Mouse (Mus musculus): ENCODE data around the gene Gm10282. TPM values are rescaled to one million over a fixed set of nuclear protein-coding genes. Genes with fewer than 3 reads are reported as not detected.

The Gm10282 gene
- polyA plus RNA-seq (2016; fragmentation: Nextera tagmentation; extraction: Ambion mirVana), result 38.0 and 38.7 TPM in 2 replicates

GRCm38 (mm10) chr8:72305210-72305905, at the start of gene Gm10282:
TSS of gene Gm10282 (minus strand) at chr8:72305260.
- whole genome bisulfite sequencing, result 80% methylated on average over 16 of the region's 16 CpGs
- H3K27me3 ChIP-seq (ENCODE audit: low read depth, poor library complexity, severe bottlenecking), result no peaks in the 10 kb centered on the region

GRCm38 (mm10) chr8:72354272-72354671, 49.2 kb upstream of the Gm10282 start:
- Histone ChIP-seq H3K27ac (replicated peaks) (no peak overlapping the region), H3K36me3 (peaks cover 77% of the 10 kb centered on the region), H3K9me3 (replicated peaks) (no peaks in the 10 kb centered on the region), H3K4me1 (no peaks in the 10 kb centered on the region), H3K27me3 (ENCODE audit: low read depth, poor library complexity, severe bottlenecking) (no peaks in the 10 kb centered on the region), H3K4me3 (no peak overlapping the region)
- DNase-seq (ENCODE audit: low spot score), result no peak
- 87% methylated on average over 11 of the region's 11 CpGs for WGBS

More at GRCm38 (mm10) chr8:72305210-72305905, at the start of gene Gm10282:
- Histone ChIP-seq H3K36me3 (no peaks in the 10 kb centered on the region), H3K4me1 (no peaks in the 10 kb centered on the region), H3K4me3 (no peak within 1 kb of the TSS), H3K27ac (replicated peaks) (no peak within 1 kb of the TSS), H3K9me3 (replicated peaks) (no peaks in the 10 kb centered on the region)
- DNase-seq (ENCODE audit: low spot score), result no peak

- H3K27ac ChIP-seq (replicated peaks), result no peak overlapping the region
- H3K36me3 ChIP-seq, result peaks cover 74% of the 10 kb centered on the region
- H3K9me3 ChIP-seq (replicated peaks), result no peaks in the 10 kb centered on the region
- H3K4me1 ChIP-seq, result no peaks in the 10 kb centered on the region
- H3K4me3 ChIP-seq, result no peak overlapping the region
- 91% methylated on average over 7 of the region's 7 CpGs for WGBS
- DNase-seq (ENCODE audit: low spot score), result no peak
- H3K27me3 ChIP-seq (ENCODE audit: low read depth, poor library complexity, severe bottlenecking), result no peaks in the 10 kb centered on the region
These were observed 48.6 kb upstream of the Gm10282 start for GRCm38 (mm10) chr8:72353700-72354045.

- Histone ChIP-seq H3K36me3 (peaks cover 74% of the 10 kb centered on the region), H3K4me1 (no peaks in the 10 kb centered on the region), H3K4me3 (no peak overlapping the region), H3K9me3 (replicated peaks) (no peaks in the 10 kb centered on the region), H3K27ac (replicated peaks) (no peak overlapping the region), H3K27me3 (ENCODE audit: low read depth, poor library complexity, severe bottlenecking) (no peaks in the 10 kb centered on the region)
- no peak for DNase-seq (ENCODE audit: low spot score)
- 87% methylated on average over 8 of the region's 8 CpGs for WGBS
These were observed 48.1 kb upstream of the Gm10282 start for GRCm38 (mm10) chr8:72352951-72353699.

- H3K4me3 ChIP-seq, result no peak overlapping the region
- H3K4me1 ChIP-seq, result no peaks in the 10 kb centered on the region
- H3K36me3 ChIP-seq, result peaks cover 73% of the 10 kb centered on the region
- WGBS, result 91% methylated on average over 7 of the region's 7 CpGs
- H3K9me3 ChIP-seq (replicated peaks), result no peaks in the 10 kb centered on the region
- no peak overlapping the region for H3K27ac ChIP-seq (replicated peaks)
- H3K27me3 ChIP-seq (ENCODE audit: low read depth, poor library complexity, severe bottlenecking), result no peaks in the 10 kb centered on the region
- DNase-seq (ENCODE audit: low spot score), result no peak
These were observed 46.4 kb upstream of the Gm10282 start for GRCm38 (mm10) chr8:72351405-72352005.

GRCm38 (mm10) chr8:72350727-72351126, 45.7 kb upstream of the Gm10282 start:
- no peaks in the 10 kb centered on the region for H3K27me3 ChIP-seq (ENCODE audit: low read depth, poor library complexity, severe bottlenecking)
- 94% methylated on average over 8 of the region's 8 CpGs for WGBS
- no peak for DNase-seq (ENCODE audit: low spot score)
- no peaks in the 10 kb centered on the region for H3K4me1 ChIP-seq
- H3K27ac ChIP-seq (replicated peaks), result no peak overlapping the region
- no peak overlapping the region for H3K4me3 ChIP-seq
- H3K36me3 ChIP-seq, result peaks cover 72% of the 10 kb centered on the region
- H3K9me3 ChIP-seq (replicated peaks), result no peaks in the 10 kb centered on the region

GRCm38 (mm10) chr8:72349838-72350237, 44.8 kb upstream of the Gm10282 start:
- Histone ChIP-seq H3K9me3 (replicated peaks) (no peaks in the 10 kb centered on the region), H3K27ac (replicated peaks) (no peak overlapping the region), H3K27me3 (ENCODE audit: low read depth, poor library complexity, severe bottlenecking) (no peaks in the 10 kb centered on the region), H3K4me3 (no peak overlapping the region), H3K36me3 (peaks cover 72% of the 10 kb centered on the region), H3K4me1 (no peaks in the 10 kb centered on the region)
- no peak for DNase-seq (ENCODE audit: low spot score)
- WGBS, result 92% methylated on average over 9 of the region's 9 CpGs

GRCm38 (mm10) chr8:72348956-72349355, 43.9 kb upstream of the Gm10282 start:
- H3K36me3 ChIP-seq, result peaks cover 71% of the 10 kb centered on the region
- no peak overlapping the region for H3K4me3 ChIP-seq
- no peaks in the 10 kb centered on the region for H3K27me3 ChIP-seq (ENCODE audit: low read depth, poor library complexity, severe bottlenecking)
- H3K4me1 ChIP-seq, result no peaks in the 10 kb centered on the region
- DNase-seq (ENCODE audit: low spot score), result no peak
- H3K9me3 ChIP-seq (replicated peaks), result no peaks in the 10 kb centered on the region
- 85% methylated on average over 1 of the region's 1 CpGs for WGBS
- no peak overlapping the region for H3K27ac ChIP-seq (replicated peaks)

- H3K27ac ChIP-seq (replicated peaks), result no peak overlapping the region
- 93% methylated on average over 2 of the region's 2 CpGs for WGBS
- H3K27me3 ChIP-seq (ENCODE audit: low read depth, poor library complexity, severe bottlenecking), result no peaks in the 10 kb centered on the region
- H3K4me3 ChIP-seq, result no peak overlapping the region
- H3K36me3 ChIP-seq, result peaks cover 69% of the 10 kb centered on the region
- H3K9me3 ChIP-seq (replicated peaks), result no peaks in the 10 kb centered on the region
- DNase-seq (ENCODE audit: low spot score), result no peak
- no peaks in the 10 kb centered on the region for H3K4me1 ChIP-seq
These were observed 43.1 kb upstream of the Gm10282 start for GRCm38 (mm10) chr8:72348114-72348513.

- H3K4me1 ChIP-seq, result no peaks in the 10 kb centered on the region
- WGBS, result 81% methylated on average over 1 of the region's 1 CpGs
- H3K4me3 ChIP-seq, result no peak overlapping the region
- H3K9me3 ChIP-seq (replicated peaks), result no peaks in the 10 kb centered on the region
- H3K36me3 ChIP-seq, result peaks cover 68% of the 10 kb centered on the region
- H3K27ac ChIP-seq (replicated peaks), result no peak overlapping the region
- H3K27me3 ChIP-seq (ENCODE audit: low read depth, poor library complexity, severe bottlenecking), result no peaks in the 10 kb centered on the region
- DNase-seq (ENCODE audit: low spot score), result no peak
These were observed 42.5 kb upstream of the Gm10282 start for GRCm38 (mm10) chr8:72347553-72347952.

- no peaks in the 10 kb centered on the region for H3K9me3 ChIP-seq (replicated peaks)
- H3K4me3 ChIP-seq, result no peak overlapping the region
- no peak for DNase-seq (ENCODE audit: low spot score)
- H3K27me3 ChIP-seq (ENCODE audit: low read depth, poor library complexity, severe bottlenecking), result no peaks in the 10 kb centered on the region
- H3K4me1 ChIP-seq, result no peaks in the 10 kb centered on the region
- WGBS, result 86% methylated on average over 4 of the region's 4 CpGs
- H3K36me3 ChIP-seq, result peaks cover 94% of the 10 kb centered on the region
- H3K27ac ChIP-seq (replicated peaks), result no peak overlapping the region
These were observed 38.7 kb upstream of the Gm10282 start for GRCm38 (mm10) chr8:72343725-72344124.

GRCm38 (mm10) chr8:72342556-72343300, 37.7 kb upstream of the Gm10282 start:
- Histone ChIP-seq H3K4me3 (no peak overlapping the region), H3K4me1 (no peaks in the 10 kb centered on the region), H3K27me3 (ENCODE audit: low read depth, poor library complexity, severe bottlenecking) (no peaks in the 10 kb centered on the region), H3K9me3 (replicated peaks) (no peaks in the 10 kb centered on the region), H3K36me3 (peaks cover 94% of the 10 kb centered on the region), H3K27ac (replicated peaks) (no peak overlapping the region)
- WGBS, result 88% methylated on average over 5 of the region's 5 CpGs
- no peak for DNase-seq (ENCODE audit: low spot score)

Measured in midbrain, embryonic 10.5 days (tissue).